Mouse (Mus musculus): Measurements from ENCODE around the gene Uhmk1. TPM values are rescaled to one million over a fixed set of nuclear protein-coding genes. Genes with fewer than 3 reads are reported as not detected.

Uhmk1 gene
- polyA plus RNA-seq, 1 experiment = 22.2 TPM

Other genes starting within 250 kb of the Uhmk1 start
- gene Hsd17b7, start 246.2 kb downstream of the Uhmk1 start, polyA plus RNA-seq (2012; rRNA removed) = 6.1 and 9.3 TPM in 2 replicates
- gene Ddr2, start 104.6 kb downstream of the Uhmk1 start, polyA plus RNA-seq (2012; rRNA removed) = 76.5 and 93.8 TPM in 2 replicates
- gene Uap1, start 40.4 kb downstream of the Uhmk1 start, polyA plus RNA-seq (2012; rRNA removed) = 36.2 and 41.3 TPM in 2 replicates
- gene Sh2d1b2, start 17.4 kb upstream of the Uhmk1 start, polyA plus RNA-seq (2012; rRNA removed) = 0.03 TPM in 1 of 2 replicates, not detected in the other
- 0.34 and 0.41 TPM in 2 replicates for gene Sh2d1b1, start 61.9 kb upstream of the Uhmk1 start, polyA plus RNA-seq (2012; rRNA removed)
- gene Gm7694, start 90.9 kb upstream of the Uhmk1 start, polyA plus RNA-seq (2012; rRNA removed) = 9.3 and 12.0 TPM in 2 replicates
- not detected in 2 replicates for gene Spata46, start 93.4 kb upstream of the Uhmk1 start, polyA plus RNA-seq (2012; rRNA removed)

Data from urinary bladder, adult 2 months (tissue).